Mouse (Mus musculus) cortical plate, adult 2 months (tissue): ENCODE measurements around the gene Hmbs.

ENCODE experiments used
- CTCF ChIP-seq: fragments of 200-500 bp; IDR thresholded peaks from 2 replicates; pipeline ENCODE4 v1.5.1; 2011; ENCODE audit warnings: mild to moderate bottlenecking, control low read depth, low read length; ENCODE audit not compliant: insufficient read depth; ENCODE audit errors: extremely low read depth
- POLR2A ChIP-seq: fragments of 200-500 bp; IDR thresholded peaks from 2 replicates; pipeline ENCODE4 v1.6.1; 2011; ENCODE audit warnings: mild to moderate bottlenecking, low read length, control low read depth; ENCODE audit not compliant: insufficient read depth; ENCODE audit errors: extremely low read depth

GRCm38 (mm10) chr9:44391466-44391865 lies 47.4 kb upstream of the Hmbs start:
- TF ChIP-seq CTCF: peak; percentile 67
- no peak for TF ChIP-seq POLR2A
